Mouse (Mus musculus) kidney, adult 2 months (tissue): ENCODE results near the gene Hoxd13. TPM values are rescaled to one million over a fixed set of nuclear protein-coding genes. Genes with fewer than 3 reads are reported as not detected.

Source experiments
- DNase-seq: peaks from one replicate; pipeline ENCODE4 v3.0.0; 2021
- H3K27ac ChIP-seq: fragments of 200-500 bp; 2 replicates; pipeline ENCODE4 v1.5.1; 2012; ENCODE audit warnings: low read depth, low read length, control low read depth, inconsistent platforms; ENCODE audit not compliant: insufficient read depth
- H3K27me3 ChIP-seq: fragments of 200-500 bp; replicated peaks from 2 replicates; pipeline ENCODE4 v1.6.1; 2012; ENCODE audit warnings: mild to moderate bottlenecking, moderate library complexity, low read length, inconsistent platforms; ENCODE audit not compliant: control insufficient read depth, insufficient read depth
- H3K36me3 ChIP-seq: fragments of 200-500 bp; 2 replicates; pipeline ENCODE4 v1.6.1; 2012; ENCODE audit warnings: mild to moderate bottlenecking, moderate library complexity, low read length, inconsistent platforms; ENCODE audit not compliant: control insufficient read depth, insufficient read depth
- H3K4me1 ChIP-seq: fragments of 200-500 bp; 2 replicates; pipeline ENCODE4 v1.6.1; 2011; ENCODE audit warnings: low read length; ENCODE audit not compliant: control insufficient read depth, insufficient read depth
- H3K4me3 ChIP-seq: fragments of 200-500 bp; 2 replicates; pipeline ENCODE4 v1.5.1; 2011; ENCODE audit warnings: mild to moderate bottlenecking, low read depth, low read length, control low read depth; ENCODE audit not compliant: insufficient read depth
- CTCF ChIP-seq: fragments of 200-500 bp; conservative IDR thresholded peaks from 2 replicates; pipeline ENCODE4 v1.5.1; 2011; ENCODE audit warnings: low read depth, mild to moderate bottlenecking, control low read depth, low read length, moderate library complexity, mixed read lengths; ENCODE audit not compliant: insufficient read depth, insufficient read length
- POLR2A ChIP-seq: fragments of 200-500 bp; IDR thresholded peaks from one replicate; pipeline ENCODE4 v1.6.1; 2011; ENCODE audit warnings: low read depth, low read length, control low read depth
- WGBS: fragments of 180-500 bp; shearing (Covaris S2); methylation state at CpG from one replicate; pipeline ENCODE4 v1.1.7; 2018; 5-methylcytosine and 5-hydroxymethylcytosine counted together
- polyA plus RNA-seq: library from polyadenylated mRNA; depleted of rRNA; stranded (reverse); fragments of >200 nt; gene quantifications from 2 replicates; pipeline ENCODE4 v1.2.3, GENCODE M21; 2012

Gene Hoxd13
- polyA plus RNA-seq, 1 experiment: not detected

- H3K36me3 ChIP-seq: no peaks in the 10 kb centered on the region
- no peak overlapping the region for H3K4me3 ChIP-seq
- DNase-seq: no peak
- TF ChIP-seq POLR2A: no peak
- TF ChIP-seq CTCF: no peak
- no peaks in the 10 kb centered on the region for H3K4me1 ChIP-seq
- H3K27me3 ChIP-seq: peaks cover 12% of the 10 kb centered on the region
- H3K27ac ChIP-seq: no peak overlapping the region
- WGBS: 6% methylated on average over 7 of the region's 7 CpGs
Measured at GRCm38 (mm10) chr2:74666411-74666810, 1.7 kb upstream of the Hoxd13 start.

GRCm38 (mm10) chr2:74667191-74667841 lies 794 bp upstream of the Hoxd13 start:
- Histone ChIP-seq H3K27me3 (peaks cover 10% of the 10 kb centered on the region), H3K4me3 (no peak overlapping the region), H3K4me1 (no peaks in the 10 kb centered on the region), H3K36me3 (no peaks in the 10 kb centered on the region), H3K27ac (no peak overlapping the region)
- 10% methylated on average over 36 of the region's 36 CpGs for WGBS
- DNase-seq: no peak
- no peak for TF ChIP-seq POLR2A

GRCm38 (mm10) chr2:74668370-74669229 lies 490 bp downstream of the Hoxd13 start:
- WGBS: 1% methylated on average over 73 of the region's 74 CpGs
- TF ChIP-seq POLR2A: no peak
- TF ChIP-seq CTCF: no peak
- peak; percentile 40 for DNase-seq
- Histone ChIP-seq H3K4me3 (peak overlapping the region; percentile 5; the same call in 1 of the 2 replicates), H3K27ac (no peak overlapping the region), H3K4me1 (no peaks in the 10 kb centered on the region), H3K27me3 (peaks cover 11% of the 10 kb centered on the region), H3K36me3 (no peaks in the 10 kb centered on the region)

- H3K27me3 ChIP-seq: peaks cover 11% of the 10 kb centered on the region
- no peak overlapping the region for H3K4me3 ChIP-seq
- TF ChIP-seq CTCF: no peak
- 10% methylated on average over 3 of the region's 3 CpGs for WGBS
- no peak for DNase-seq
- H3K27ac ChIP-seq: no peak overlapping the region
- H3K4me1 ChIP-seq: no peaks in the 10 kb centered on the region
- H3K36me3 ChIP-seq: no peaks in the 10 kb centered on the region
Measured at GRCm38 (mm10) chr2:74669230-74669578, 1.1 kb downstream of the Hoxd13 start.

- H3K27me3 ChIP-seq: peaks cover 11% of the 10 kb centered on the region
- H3K4me3 ChIP-seq: no peak overlapping the region
- H3K27ac ChIP-seq: no peak overlapping the region
- no peaks in the 10 kb centered on the region for H3K36me3 ChIP-seq
- TF ChIP-seq POLR2A: no peak
- TF ChIP-seq CTCF: no peak
- WGBS: 20% methylated on average over 14 of the region's 14 CpGs
- no peak for DNase-seq
- no peaks in the 10 kb centered on the region for H3K4me1 ChIP-seq
Measured at GRCm38 (mm10) chr2:74669650-74670235, 1.6 kb downstream of the Hoxd13 start.

GRCm38 (mm10) chr2:74670632-74671188 lies 2.6 kb downstream of the Hoxd13 start:
- Histone ChIP-seq H3K27ac (no peak overlapping the region), H3K4me1 (no peaks in the 10 kb centered on the region), H3K36me3 (no peaks in the 10 kb centered on the region), H3K27me3 (peaks cover 11% of the 10 kb centered on the region), H3K4me3 (no peak overlapping the region)
- WGBS: 32% methylated on average over 3 of the region's 3 CpGs
- no peak for DNase-seq
- TF ChIP-seq CTCF: no peak
- TF ChIP-seq POLR2A: no peak

- H3K4me1 ChIP-seq: no peaks in the 10 kb centered on the region
- TF ChIP-seq CTCF (no peak), POLR2A (no peak)
- no peak overlapping the region for H3K27ac ChIP-seq
- DNase-seq: no peak
- peaks cover 11% of the 10 kb centered on the region for H3K27me3 ChIP-seq
- no peaks in the 10 kb centered on the region for H3K36me3 ChIP-seq
- WGBS: 75% methylated on average over 5 of the region's 5 CpGs
- no peak overlapping the region for H3K4me3 ChIP-seq
Measured at GRCm38 (mm10) chr2:74671847-74672246, 3.7 kb downstream of the Hoxd13 start.
